Mouse (Mus musculus): ENCODE results near the gene Pde10a. TPM values are rescaled to one million over a fixed set of nuclear protein-coding genes. Genes with fewer than 3 reads are reported as not detected.

The Pde10a gene
- total RNA-seq, 2 experiments from 2014 or later, result 0.36 TPM; not detected in 1

- ATAC-seq (replicated peaks; ENCODE audit: poor library complexity, severe bottlenecking), result no peak
Observed at GRCm38 (mm10) chr17:8915693-8916092, 390.5 kb downstream of the Pde10a start.

DNA sequence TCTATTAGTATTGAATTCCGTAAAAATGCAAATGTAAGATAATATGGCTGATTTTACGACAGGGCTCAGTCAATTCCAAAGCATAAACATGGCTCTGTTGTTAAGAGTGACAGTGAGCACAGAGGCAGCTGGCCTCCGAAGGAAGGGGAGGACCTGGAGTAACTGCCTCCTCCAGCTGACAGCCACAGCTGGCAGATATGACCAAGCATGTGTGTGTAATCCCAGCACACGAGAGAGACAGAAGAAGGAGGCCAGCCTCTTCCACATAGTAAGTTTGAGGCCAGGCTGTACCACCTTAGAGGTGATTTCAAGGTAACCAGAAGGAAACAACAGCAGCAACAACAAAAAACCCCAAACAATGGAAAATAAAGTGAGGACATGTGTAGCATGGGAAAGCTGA lies 397.9 kb downstream of the Pde10a start:
- ATAC-seq (replicated peaks; ENCODE audit: poor library complexity, severe bottlenecking), result no peak

DNA sequence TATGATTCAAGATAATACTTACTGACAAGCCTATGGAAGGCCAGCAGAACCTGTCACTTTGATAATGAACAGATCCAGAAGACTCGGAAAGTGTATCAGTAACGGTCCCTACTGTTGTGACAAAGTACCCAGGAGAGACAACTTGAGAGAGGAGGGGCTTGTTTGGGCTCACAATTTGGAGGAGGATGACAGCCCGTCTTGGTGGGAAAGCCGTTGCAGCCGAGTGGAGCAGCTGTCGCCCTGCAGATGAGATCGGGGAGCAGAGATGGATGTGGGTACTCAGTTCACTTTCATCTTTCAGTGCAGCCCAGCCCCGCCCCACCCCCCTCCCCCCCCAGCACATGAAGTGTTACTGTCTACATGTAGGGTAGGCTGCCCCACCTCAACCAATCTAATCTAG lies 398.6 kb downstream of the Pde10a start:
- ATAC-seq (replicated peaks; ENCODE audit: poor library complexity, severe bottlenecking), result no peak

DNA sequence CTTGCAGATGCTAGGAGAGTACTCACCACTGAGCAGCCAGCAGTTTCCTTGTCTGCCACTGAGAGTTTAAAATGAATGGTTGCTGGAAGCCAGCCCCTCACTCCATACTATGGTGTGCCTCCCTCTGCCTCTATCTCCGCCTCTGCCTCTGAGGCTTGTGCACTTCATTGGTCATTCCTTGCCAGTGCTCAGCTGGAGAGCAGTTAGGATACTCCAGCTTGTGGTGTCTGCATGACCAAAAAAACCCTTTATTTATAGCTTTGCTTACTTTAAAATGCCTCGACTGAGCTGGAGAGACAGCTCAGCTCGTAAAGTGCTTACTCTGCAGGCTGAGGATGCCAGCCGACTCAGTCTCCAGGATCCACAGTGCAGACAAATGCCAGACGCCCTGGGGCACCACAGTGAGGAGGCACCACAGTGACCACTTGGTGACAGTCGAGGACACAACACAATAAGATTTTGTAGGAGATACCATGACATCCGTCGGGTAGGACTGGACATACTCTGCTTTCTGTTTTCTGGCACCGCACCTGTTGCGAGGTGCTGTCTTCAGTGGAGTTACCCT lies 400.7 kb downstream of the Pde10a start:
- no peak for ATAC-seq (replicated peaks; ENCODE audit: poor library complexity, severe bottlenecking)

GRCm38 (mm10) chr17:8928560-8928959 lies 403.4 kb downstream of the Pde10a start:
- ATAC-seq (replicated peaks; ENCODE audit: poor library complexity, severe bottlenecking), result no peak

DNA sequence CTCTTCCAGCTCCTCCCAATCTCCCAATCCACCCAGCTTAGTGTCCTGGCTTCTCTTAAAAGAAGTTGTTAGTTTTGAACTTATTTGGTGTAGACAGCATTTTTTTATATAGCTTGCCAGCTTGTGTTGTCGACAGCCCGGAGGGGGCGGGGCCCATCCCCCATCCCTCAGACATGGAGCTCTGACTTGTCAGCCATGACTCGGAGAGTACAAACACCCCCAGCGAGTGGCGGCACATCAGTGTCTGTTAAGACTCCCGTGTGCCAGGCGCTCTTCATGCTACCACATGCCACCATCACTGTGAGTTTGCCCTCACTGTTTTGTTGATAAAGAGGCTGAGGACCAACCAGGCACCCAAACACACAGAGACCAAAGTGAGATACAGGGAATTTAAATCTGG lies 404.5 kb downstream of the Pde10a start:
- ATAC-seq (replicated peaks; ENCODE audit: poor library complexity, severe bottlenecking), result no peak

- no peak for ATAC-seq (replicated peaks; ENCODE audit: poor library complexity, severe bottlenecking)
Observed at GRCm38 (mm10) chr17:8935604-8936003, 410.4 kb downstream of the Pde10a start.

DNA sequence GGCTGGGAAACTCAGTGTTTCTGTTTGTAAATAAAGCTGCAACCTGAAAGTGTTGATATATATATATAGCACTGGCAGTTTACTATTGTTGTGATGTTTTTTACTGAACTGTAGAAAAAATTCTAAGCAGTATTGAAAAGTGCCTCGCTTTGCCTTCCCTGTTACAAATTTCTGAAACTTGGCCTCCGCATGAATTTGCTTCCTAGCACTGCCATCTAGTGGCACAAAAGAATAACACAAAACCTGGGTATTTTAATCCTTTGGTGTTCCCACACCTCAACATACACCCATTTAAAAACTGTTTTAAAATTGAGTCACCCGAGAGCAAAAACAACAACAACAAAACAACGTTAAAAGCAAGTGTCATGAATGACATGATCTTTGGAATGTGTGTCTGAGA lies 411.4 kb downstream of the Pde10a start:
- peak; percentile 59 for ATAC-seq (replicated peaks; ENCODE audit: poor library complexity, severe bottlenecking)

DNA sequence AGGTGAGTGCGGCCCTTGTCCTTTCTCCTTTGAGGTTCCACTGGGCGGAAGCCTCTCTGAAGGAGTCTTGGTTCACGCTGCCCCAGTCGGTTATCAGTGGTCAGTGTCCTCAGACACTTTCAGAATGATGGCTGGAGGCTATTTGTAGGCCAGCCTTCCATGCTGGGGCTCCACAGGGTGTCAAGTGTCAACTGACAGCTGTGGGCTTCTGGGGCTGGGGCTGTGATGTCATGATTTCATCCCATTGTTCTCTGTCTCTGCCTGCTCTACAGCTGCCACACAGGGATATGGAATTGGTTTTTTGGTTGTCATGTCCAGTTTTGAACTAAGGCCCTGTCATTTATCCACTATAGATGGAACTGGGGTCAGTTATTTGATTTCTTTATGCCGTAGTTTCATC lies 426.4 kb downstream of the Pde10a start:
- no peak for ATAC-seq (replicated peaks; ENCODE audit: poor library complexity, severe bottlenecking)

DNA sequence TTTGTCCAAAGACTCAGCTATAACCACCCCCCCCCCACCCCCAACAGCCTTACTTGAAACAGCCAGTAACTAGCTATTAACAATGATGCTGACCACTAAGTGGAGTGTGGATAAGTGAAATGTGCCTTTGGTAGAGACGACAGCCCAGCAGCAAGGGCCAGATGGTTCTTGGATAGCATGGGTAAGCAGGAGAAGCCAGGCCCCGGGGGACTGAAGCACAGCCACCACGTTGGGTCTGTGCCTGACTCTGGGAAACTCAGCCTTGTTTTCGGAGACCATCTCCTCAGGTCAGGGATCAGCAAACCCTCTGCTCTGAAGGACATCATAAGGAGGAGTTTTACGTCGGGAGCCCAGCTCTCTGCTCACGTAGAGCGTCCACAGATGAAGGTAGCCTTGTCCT lies 427.8 kb downstream of the Pde10a start:
- no peak for ATAC-seq (replicated peaks; ENCODE audit: poor library complexity, severe bottlenecking)

- ATAC-seq (replicated peaks; ENCODE audit: poor library complexity, severe bottlenecking), result no peak
Observed at GRCm38 (mm10) chr17:8958125-8958524, 433.0 kb downstream of the Pde10a start.

DNA sequence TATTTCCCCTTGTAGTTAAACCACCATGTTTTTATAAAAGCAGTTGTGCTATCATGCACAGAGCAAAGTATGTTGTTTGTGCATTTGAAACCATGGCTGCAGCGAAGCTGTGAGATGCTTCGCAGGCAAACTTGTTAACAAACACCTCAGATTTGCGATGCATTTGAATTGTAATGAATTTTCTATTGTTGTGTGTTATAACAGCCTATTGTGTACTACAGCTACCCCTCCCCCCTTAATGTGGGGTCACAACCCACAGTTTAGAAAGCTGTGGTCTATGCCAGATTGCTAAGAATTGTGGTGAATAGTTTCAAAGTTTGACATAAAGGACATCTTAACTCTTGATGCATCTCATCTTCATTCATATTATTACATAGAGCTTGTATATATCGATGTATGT lies 435.2 kb downstream of the Pde10a start:
- no peak for ATAC-seq (replicated peaks; ENCODE audit: poor library complexity, severe bottlenecking)

- no peak for ATAC-seq (replicated peaks; ENCODE audit: poor library complexity, severe bottlenecking)
Observed at GRCm38 (mm10) chr17:8961097-8961496, 435.9 kb downstream of the Pde10a start.

- ATAC-seq (replicated peaks; ENCODE audit: poor library complexity, severe bottlenecking), result no peak
Observed at GRCm38 (mm10) chr17:8961644-8962043, 436.5 kb downstream of the Pde10a start.

DNA sequence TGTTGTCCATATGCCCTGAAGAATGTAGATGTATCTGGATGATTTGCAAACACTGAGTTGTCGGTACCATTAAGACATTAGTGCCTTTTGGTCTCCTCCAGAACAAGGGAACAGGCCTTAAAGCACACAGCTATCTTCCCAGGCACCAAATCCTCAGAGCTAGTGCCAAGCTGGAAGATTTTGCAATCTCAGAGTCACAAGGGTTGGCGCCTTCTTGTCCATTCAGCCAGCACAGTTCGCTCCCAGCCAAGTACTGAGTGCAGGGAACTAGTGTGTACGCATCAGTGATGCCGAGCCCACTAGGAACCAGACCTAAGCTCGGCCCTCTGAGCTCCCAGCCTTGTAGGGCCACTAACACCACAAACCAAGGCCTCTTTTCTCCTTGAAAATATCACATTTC lies 440.0 kb downstream of the Pde10a start:
- no peak for ATAC-seq (replicated peaks; ENCODE audit: poor library complexity, severe bottlenecking)

DNA sequence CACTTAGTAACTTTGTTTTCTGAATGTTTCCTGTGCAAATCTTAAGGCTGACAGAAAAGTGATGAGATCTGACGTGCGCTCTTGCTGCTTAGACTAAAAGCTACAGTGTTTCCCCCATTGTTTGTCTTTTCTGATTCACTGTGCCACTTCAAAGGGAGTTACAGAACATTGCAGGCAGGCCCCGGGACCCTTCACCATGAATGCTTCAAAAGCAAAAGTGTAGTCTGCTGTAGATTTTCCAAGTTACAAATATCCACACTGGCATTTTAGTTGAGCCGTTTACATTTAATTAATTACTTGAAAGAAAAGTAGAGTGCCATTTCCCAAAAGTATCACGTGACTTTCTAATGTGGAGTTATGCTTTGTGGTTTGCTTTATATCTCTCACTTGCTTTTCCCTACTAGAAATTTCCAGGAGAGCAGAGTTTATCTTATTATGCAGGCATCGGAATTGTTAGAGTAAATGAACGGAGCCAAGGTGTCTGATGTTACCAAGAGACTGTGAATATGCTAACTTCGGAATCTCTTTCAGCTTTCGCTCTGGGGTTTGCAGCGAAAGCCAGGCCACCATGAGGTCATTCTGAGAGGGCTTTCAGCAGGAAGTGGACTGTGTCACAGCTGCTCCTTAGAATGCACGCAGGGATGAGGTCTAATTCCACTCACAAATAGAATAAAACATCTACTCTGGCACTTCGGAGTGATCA lies 447.1 kb downstream of the Pde10a start:
- no peak for ATAC-seq (replicated peaks; ENCODE audit: poor library complexity, severe bottlenecking)

DNA sequence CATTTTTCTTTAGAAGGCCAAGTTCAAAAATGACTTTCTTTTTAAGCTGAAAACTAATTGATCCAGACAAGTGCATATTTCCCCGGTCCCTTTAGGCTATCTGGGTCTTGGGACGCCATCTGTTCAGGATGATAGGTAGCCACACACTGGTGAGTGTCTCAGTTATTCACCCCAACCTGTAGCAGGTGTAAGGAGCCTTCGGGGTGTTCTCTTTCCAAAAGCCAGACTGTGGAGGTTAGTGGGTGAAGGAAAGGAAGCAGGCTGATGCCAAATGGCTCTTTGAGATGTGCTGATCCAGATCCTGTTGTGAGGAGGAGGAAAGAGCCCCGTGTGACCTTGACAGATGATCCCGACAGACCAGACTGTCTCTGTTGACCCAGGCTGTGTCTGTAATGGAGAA lies 448.2 kb downstream of the Pde10a start:
- no peak for ATAC-seq (replicated peaks; ENCODE audit: poor library complexity, severe bottlenecking)

- ATAC-seq (replicated peaks; ENCODE audit: poor library complexity, severe bottlenecking), result no peak
Observed at GRCm38 (mm10) chr17:8974423-8974822, 449.3 kb downstream of the Pde10a start.

- ATAC-seq (replicated peaks; ENCODE audit: poor library complexity, severe bottlenecking), result peak; percentile 33; the same call in 1 of the 2 replicates
Observed at GRCm38 (mm10) chr17:8974823-8975397, 449.7 kb downstream of the Pde10a start.

- ATAC-seq (replicated peaks; ENCODE audit: poor library complexity, severe bottlenecking), result no peak
Observed at GRCm38 (mm10) chr17:8976745-8977144, 451.6 kb downstream of the Pde10a start.

GRCm38 (mm10) chr17:8977271-8977670 lies 452.1 kb downstream of the Pde10a start:
- ATAC-seq (replicated peaks; ENCODE audit: poor library complexity, severe bottlenecking), result peak; percentile 74

DNA sequence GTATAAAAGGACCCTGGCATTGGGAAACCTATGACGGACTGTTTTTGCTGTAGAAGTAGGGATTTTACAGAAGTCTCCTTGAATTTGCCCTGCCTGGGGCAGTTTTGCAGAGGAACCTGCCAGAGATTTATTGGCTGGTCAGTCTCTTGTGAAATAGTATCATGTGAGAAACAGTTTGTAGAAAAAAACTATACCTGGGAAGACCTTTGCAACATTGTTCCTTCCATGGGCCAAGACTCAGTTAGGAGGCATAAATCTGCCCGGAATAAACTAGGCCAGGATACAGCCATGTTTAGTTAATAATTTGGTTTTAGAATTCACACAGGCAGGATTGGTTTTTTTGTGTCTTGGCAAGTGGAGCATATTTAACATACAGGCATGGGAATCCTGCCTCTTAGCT lies 458.4 kb downstream of the Pde10a start:
- no peak for ATAC-seq (replicated peaks; ENCODE audit: poor library complexity, severe bottlenecking)

All from granulocyte monocyte progenitor cell, adult 5-6 weeks (primary cell).